Mouse (Mus musculus) adrenal gland, postnatal 14 days (tissue): ENCODE measurements around the gene Alkbh1. TPM values are rescaled to one million over a fixed set of nuclear protein-coding genes. Genes with fewer than 3 reads are reported as not detected.
A peak's percentile ranks its signal among the peaks of the same experiment; 100 is the strongest.

Source experiments
- DNase-seq: peaks from one replicate; pipeline ENCODE4 v3.0.0; 2021; ENCODE audit warnings: mixed read lengths
- total RNA-seq: library from RNA; stranded (reverse); gene quantifications from 2 replicates; pipeline ENCODE4 v1.2.3, GENCODE M21; 2021

Alkbh1 gene
- total RNA-seq, 1 experiment from 2014 or later = 23.6 TPM

GRCm38 (mm10) chr12:87419974-87420485, 23.8 kb downstream of the Alkbh1 start:
- no peak for DNase-seq

GRCm38 (mm10) chr12:87418921-87419320, 24.9 kb downstream of the Alkbh1 start:
- no peak for DNase-seq

GRCm38 (mm10) chr12:87416690-87417089, 27.1 kb downstream of the Alkbh1 start:
- DNase-seq = peak; percentile 79

- no peak for DNase-seq
These were observed 28.5 kb downstream of the Alkbh1 start for GRCm38 (mm10) chr12:87415358-87415757.

- peak; percentile 83 for DNase-seq
These were observed 30.5 kb downstream of the Alkbh1 start for GRCm38 (mm10) chr12:87413179-87413790.

GRCm38 (mm10) chr12:87410999-87411398, 32.8 kb downstream of the Alkbh1 start:
- no peak for DNase-seq

- no peak for DNase-seq
These were observed 34.7 kb downstream of the Alkbh1 start for GRCm38 (mm10) chr12:87409123-87409522.

GRCm38 (mm10) chr12:87407869-87408605, 35.8 kb downstream of the Alkbh1 start:
- peak; percentile 73 for DNase-seq

- DNase-seq = no peak
These were observed 38.1 kb downstream of the Alkbh1 start for GRCm38 (mm10) chr12:87405721-87406120.

GRCm38 (mm10) chr12:87405165-87405564, 38.7 kb downstream of the Alkbh1 start:
- no peak for DNase-seq

- no peak for DNase-seq
These were observed 41.9 kb downstream of the Alkbh1 start for GRCm38 (mm10) chr12:87401883-87402282.

GRCm38 (mm10) chr12:87399119-87399819, 44.5 kb downstream of the Alkbh1 start:
- DNase-seq = no peak

- peak; percentile 65 for DNase-seq
These were observed 45.9 kb downstream of the Alkbh1 start for GRCm38 (mm10) chr12:87397811-87398417.

GRCm38 (mm10) chr12:87397126-87397525, 46.7 kb downstream of the Alkbh1 start:
- no peak for DNase-seq

GRCm38 (mm10) chr12:87394316-87394715, 49.5 kb downstream of the Alkbh1 start:
- DNase-seq = no peak

- peak; percentile 53 for DNase-seq
These were observed 50.2 kb downstream of the Alkbh1 start for GRCm38 (mm10) chr12:87393447-87394145.

- DNase-seq = no peak
These were observed 52.5 kb downstream of the Alkbh1 start for GRCm38 (mm10) chr12:87391355-87391754.

GRCm38 (mm10) chr12:87389231-87389630, 54.6 kb downstream of the Alkbh1 start:
- DNase-seq = no peak

- DNase-seq = peak; percentile 100
These were observed 55.6 kb downstream of the Alkbh1 start, which contains the start of gene Sptlc2 for GRCm38 (mm10) chr12:87388122-87388774. TSS of gene Sptlc2 (minus strand) at chr12:87388355.

- peak; percentile 56 for DNase-seq
These were observed 56.4 kb downstream of the Alkbh1 start for GRCm38 (mm10) chr12:87387171-87388121.
